Mouse (Mus musculus): Measurements from ENCODE around the gene Abtb2.

Gene Abtb2

DNA sequence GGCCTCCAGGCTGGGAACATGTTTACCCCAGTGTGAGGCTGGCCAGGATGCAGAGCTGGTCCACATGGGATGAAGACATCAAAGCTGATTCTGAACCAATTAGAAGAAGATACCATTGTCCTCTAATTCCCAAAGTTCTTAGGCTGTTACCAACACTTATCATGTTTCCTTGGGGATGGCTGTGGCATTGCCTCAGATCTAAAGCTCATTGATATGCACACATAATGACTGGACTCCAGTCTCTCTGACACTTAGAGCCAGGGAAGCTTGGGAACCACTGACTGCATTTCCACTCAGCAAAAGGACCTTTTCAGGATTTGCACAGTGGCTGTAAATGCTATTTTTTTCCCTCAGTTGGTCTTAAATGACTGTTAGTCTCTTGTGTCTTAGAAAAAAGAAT lies 52.3 kb downstream of the Abtb2 start:
- DNase-seq, result no peak

DNA sequence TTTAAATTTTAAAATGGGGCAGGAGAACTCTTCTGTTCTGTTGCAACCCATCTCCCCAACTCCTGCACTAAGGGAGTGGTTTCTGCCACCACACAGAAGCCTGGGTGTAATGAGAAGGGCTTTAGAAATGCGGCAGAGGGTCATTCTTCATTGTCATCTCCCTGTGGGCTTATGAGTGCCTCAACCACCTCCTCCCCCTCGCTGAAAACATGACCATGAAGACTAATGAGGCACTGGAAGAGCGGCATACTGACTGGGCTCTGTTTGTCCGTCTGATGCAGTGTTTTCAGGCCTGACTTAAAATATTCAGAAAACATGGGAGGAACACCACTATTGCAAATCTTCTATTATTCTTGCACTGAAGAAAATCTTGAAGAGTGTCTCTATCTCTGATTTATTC lies 56.8 kb downstream of the Abtb2 start:
- no peak for DNase-seq

GRCm38 (mm10) chr2:103625349-103625932 lies 59.3 kb downstream of the Abtb2 start:
- no peak for DNase-seq

- peak; percentile 48 for DNase-seq
Observed at GRCm38 (mm10) chr2:103627101-103627500, 61.0 kb downstream of the Abtb2 start.

DNA sequence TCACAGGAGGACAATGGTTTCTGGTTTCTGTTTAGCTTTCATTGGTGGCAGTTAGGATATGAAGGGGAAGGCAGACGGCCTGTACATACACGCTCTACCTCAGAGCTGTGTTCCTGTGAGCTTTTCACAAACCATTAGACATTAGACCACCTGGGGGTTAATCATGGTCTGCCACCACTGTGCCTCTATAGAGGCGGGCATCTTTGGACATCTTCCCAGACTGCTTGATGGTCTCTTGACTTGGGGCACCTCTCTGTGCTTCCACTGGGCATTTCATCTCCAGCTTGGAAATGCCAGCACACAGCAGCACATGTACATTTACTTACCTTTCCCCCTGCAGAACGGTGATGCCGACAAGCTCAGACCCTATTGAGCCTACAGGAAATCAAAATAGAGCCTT lies 63.8 kb downstream of the Abtb2 start:
- no peak for DNase-seq

GRCm38 (mm10) chr2:103631293-103631717 lies 65.2 kb downstream of the Abtb2 start:
- no peak for DNase-seq

- DNase-seq, result peak; percentile 40
Observed at GRCm38 (mm10) chr2:103632136-103632925, 66.2 kb downstream of the Abtb2 start.

DNA sequence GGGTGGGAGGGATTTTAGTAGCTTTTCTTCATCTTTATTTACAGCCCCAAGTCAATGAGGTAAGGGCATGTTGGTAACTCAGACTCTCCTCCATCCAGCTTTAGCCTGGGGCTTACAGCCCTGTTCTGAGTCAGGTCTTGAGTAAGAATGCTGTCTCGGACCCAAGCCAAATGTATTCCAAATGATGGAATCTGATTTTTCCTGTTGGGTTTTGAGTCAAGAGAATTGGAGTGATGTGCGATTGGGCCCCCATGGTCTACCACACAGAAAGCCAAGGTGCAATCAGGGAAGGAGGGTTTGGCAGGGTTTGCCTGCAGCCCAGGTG lies 66.8 kb downstream of the Abtb2 start:
- DNase-seq, result no peak

- DNase-seq, result no peak
Observed at GRCm38 (mm10) chr2:103635731-103636487, 69.8 kb downstream of the Abtb2 start.

DNA sequence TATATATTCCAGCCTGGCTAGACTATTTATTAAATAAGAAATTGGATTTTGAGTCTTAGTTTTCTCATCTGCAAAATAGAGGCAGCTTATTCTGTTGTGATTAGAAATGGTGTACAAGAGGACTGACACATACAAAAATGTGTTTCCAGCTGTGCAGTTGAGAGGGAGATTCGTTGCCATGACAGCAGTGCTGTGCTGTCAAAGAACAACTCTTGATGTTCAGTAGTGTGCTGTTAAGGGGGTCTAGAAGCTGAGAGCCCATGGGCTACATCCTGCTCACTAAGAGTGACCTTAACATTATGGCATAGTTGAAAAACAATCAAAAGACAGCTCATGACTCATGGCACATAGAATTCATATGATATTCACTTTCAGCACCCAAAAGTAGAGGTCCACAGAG lies 71.3 kb downstream of the Abtb2 start:
- DNase-seq, result no peak

- no peak for DNase-seq
Observed at GRCm38 (mm10) chr2:103637943-103638342, 71.8 kb downstream of the Abtb2 start.

DNA sequence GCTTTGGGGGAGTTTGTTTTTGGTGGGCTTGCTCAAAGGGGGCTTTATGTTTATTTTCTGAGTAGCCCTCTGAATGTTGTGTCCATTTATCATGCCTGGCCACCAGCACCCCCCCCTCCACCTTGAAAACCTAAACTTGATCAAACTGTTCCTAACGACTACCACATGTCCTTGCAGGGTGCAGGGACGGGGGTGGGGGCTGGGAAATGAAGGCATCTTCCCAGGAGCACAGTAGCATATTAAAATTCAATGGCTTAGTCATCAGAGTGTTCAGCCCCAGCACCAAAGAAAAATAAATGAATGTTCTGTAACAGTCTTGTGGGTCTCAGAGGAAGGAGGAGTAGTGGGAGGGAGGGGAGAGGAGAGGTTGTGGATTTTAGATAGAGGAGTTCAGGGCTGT lies 73.6 kb downstream of the Abtb2 start:
- no peak for DNase-seq

- DNase-seq, result no peak
Observed at GRCm38 (mm10) chr2:103640861-103641260, 74.8 kb downstream of the Abtb2 start.

GRCm38 (mm10) chr2:103643584-103644211 lies 77.6 kb downstream of the Abtb2 start:
- DNase-seq, result no peak

DNA sequence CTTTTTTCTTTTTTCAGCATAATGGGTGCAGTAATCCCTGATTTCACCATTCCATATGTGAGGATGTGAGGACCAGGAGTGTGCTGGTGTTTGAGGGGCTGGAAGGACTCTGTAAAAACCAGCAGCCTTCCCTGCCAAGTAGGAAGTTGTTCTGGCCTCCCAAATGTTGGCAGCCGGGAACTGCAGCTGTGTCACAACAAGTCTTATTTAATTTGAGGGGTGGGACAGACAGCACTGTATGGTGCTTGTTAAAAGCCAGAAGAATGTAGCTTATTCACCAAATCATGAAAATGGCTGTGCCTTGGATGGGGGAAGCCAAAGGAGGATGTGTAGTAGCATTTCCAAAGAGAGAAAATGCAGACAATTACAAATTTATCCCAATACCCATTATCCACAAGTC lies 78.3 kb downstream of the Abtb2 start:
- DNase-seq, result no peak

GRCm38 (mm10) chr2:103650314-103650879 lies 84.3 kb downstream of the Abtb2 start:
- no peak for DNase-seq

DNA sequence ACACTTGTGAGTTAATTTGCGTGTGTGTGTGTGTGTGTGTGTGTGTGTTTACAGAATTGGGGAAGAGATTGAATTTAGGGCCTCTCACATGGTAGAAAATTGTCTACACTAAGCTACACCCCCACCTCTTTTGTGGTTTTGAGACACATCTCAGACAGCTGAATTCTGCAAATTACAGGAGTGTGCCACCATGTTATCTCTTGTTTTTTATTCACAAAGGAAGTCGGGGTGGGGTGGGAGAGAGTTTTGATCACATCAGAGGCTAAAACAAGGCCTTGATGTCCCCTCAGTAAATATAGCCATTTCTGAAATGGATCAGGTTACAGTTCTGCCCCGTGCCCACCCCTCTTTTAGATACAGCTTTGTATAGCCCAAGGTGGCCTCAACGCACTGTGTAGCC lies 86.0 kb downstream of the Abtb2 start:
- peak; percentile 69 for DNase-seq

DNA sequence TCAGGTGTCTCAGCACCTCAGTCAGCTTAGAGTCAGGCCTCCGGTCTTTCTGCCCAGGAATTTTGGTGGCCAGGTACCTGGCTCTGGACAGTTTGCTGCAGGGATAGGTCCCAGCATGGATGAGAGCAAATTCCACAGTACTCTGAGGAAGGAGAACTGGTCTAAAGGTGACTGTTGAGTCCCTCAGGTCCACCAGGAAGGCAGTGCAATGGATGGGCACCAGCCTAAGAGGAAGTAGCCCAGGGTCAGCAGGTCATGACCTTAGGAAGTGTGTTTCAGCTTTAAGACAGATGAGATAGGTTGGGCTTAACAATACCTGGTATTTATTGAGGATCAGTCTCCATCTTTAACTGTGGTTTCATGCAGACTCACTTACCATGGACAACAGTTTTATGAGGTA lies 88.9 kb downstream of the Abtb2 start:
- DNase-seq, result no peak

DNA sequence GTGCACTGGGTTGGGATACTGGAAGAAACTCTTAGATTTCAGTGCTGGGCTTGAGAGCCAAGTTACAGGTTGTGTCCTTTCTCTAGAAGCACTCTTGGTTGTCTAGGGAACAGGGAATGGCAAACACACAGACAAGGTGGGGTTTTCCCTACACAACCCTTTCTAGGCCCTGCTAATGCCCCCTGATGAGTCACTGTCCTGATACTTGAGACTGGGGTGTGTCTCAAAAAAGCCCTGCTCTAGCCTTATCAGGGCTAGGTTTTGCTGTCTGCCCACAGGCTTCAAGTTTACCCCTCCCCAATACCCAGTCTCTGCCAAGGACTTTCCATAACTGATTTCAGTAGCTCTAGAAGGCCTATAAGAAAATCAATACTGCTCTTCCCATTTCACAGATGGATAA lies 89.9 kb downstream of the Abtb2 start:
- no peak for DNase-seq

DNA sequence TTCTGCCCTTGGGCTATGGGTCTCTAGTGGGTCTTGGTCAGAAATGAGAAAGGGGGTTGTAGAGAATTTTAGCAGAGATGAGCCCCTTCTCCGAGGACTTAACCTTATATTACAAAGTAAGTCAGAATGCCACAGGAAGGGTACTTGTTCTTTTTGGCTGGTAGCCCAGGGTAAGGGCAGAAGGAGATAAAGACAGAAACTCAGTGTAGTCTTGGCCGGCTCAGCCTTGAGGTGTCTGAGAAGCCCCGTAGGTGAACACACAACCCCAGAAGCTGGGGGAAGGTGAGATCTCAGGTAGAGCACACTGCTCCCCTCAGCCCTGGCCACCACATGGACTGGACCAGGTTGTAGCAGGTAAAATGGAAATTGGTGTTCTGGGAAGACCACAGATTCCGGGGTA lies 93.1 kb downstream of the Abtb2 start:
- DNase-seq, result no peak

DNA sequence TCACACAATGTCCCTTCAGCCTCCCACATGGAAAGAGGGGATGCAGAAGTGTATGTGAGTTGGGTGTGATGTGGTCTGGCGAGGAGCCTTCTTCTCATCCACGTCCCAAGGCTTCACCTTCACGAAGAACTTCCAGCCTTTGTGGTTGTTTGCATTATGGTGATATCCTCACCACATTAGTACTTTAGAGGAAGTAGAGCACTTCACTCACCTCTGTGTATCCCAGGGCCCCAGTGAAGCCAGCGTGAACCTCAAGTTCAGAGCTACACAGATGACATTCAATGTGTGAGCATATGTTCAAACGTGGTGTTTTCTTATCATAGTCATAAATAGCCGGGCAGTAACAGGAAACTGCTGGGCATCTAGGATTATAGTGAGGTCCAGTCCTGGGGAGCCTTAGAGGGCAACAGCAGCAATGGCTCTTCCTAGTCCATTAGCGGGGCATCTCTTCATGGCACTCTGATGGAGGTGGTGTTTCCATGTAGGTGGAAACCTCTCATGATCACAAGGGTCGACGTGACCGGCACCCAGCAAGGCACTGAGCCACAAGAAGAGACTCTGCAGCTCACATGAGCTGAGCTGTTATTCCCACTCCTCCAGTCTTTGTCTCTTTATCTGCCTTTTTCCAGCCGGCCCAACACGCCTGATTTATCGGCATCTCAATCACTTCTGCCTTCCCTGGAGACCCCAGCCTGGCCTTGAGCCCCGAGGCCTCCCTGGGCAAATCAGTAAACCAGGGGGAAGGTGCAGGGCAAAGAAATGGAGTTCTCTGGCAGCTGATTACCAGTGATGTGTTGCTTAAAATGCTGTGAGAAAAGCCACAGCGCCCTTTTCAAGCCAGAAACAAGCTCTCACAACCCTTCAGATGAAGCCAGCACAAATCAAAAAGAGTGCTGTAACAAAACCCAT lies 93.8 kb downstream of the Abtb2 start:
- no peak for DNase-seq

- no peak for DNase-seq
Observed at GRCm38 (mm10) chr2:103661696-103662095, 95.6 kb downstream of the Abtb2 start.

Data from thymus, postnatal 14 days (tissue).